Mouse (Mus musculus) myocyte (in vitro differentiated cells): ENCODE measurements around the gene Cenpp.

Experiments used
- POLR2A ChIP-seq: IDR thresholded peaks from one replicate; pipeline ENCODE4 v1.6.1; 2011; ENCODE audit warnings: low read depth, mild to moderate bottlenecking, control low read depth, moderate library complexity; ENCODE audit not compliant: insufficient read length
- POLR2AphosphoS2 ChIP-seq: IDR thresholded peaks from one replicate; pipeline ENCODE4 v1.6.1; 2011; ENCODE audit warnings: low read depth, control low read depth; ENCODE audit not compliant: insufficient read length
- TCF3 ChIP-seq: IDR thresholded peaks from one replicate; pipeline ENCODE4 v1.6.1; 2011; ENCODE audit warnings: low read depth, control low read depth; ENCODE audit not compliant: insufficient read length

DNA sequence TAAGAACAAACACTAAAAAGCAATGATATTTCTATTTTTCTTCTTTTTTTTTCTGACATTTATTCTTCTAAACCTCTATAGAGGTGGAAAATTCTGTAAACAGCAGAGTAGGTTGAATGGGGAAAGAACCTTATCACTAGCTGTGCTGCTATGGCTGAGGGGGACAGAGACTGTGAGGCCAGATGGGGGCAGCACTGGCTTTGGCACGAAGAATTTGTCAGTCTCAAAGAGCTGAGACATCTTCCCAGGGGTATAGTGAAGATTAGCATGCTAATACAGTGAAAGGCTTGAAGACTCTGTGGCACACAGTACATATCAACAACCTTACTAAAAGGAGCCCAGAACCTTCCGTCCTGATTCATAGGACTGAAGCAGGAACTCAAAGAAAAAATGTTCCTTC is 93.4 kb downstream of the Cenpp start:
- no peak for TF ChIP-seq POLR2A
- TF ChIP-seq TCF3, result no peak
- TF ChIP-seq POLR2AphosphoS2, result no peak
